Mouse (Mus musculus): ENCODE results near the gene BC030500. TPM values are rescaled to one million over a fixed set of nuclear protein-coding genes. Genes with fewer than 3 reads are reported as not detected.

Gene BC030500
- not detected for polyA plus RNA-seq (2017; shearing (Covaris generic))

DNA sequence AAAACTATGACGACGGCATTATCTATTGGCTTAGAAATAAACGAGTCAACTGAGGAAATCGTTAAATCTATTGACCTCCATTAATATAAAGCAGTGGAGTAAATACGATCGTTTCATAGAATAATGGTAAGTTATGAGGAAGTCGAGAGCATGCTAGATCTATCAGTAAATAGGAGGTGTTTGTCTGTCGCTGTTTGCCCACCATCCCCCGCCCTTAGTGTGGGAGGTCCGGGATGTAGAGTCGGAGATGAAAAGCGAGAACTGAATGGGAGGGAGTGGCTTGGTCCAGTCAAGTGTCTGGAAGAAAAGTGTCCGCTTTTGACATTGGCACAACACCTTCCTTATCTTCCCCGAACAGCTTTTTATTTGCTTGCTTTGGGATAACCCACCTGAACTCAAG, at the start of gene BC030500:
Gene BC030500 (plus strand): TSS at position 79 of the 400 bp plus-strand sequence.

GRCm38 (mm10) chr8:58912196-58912839, 763 bp downstream of the BC030500 start, which contains the start of gene Galntl6:
Galntl6 (minus strand) TSS chr8:58912640.

Other genes with a start within 250 kb of the BC030500 start
- 0.22 TPM for gene Galntl6, start 885 bp downstream of the BC030500 start, polyA plus RNA-seq (2017; shearing (Covaris generic))

Data from effector memory CD4-positive, alpha-beta T cell, adult 5 months (primary cell).